Mouse (Mus musculus) embryonic facial prominence, embryonic 14.5 days (tissue): ENCODE results near the gene Aspdh. TPM values are rescaled to one million over a fixed set of nuclear protein-coding genes. Genes with fewer than 3 reads are reported as not detected.
A peak's percentile ranks its signal among the peaks of the same experiment; 100 is the strongest.

ENCODE experiments used
- ATAC-seq: fragments of 200-750 bp; cut with Nextera tagmentation; 2 replicates; pipeline ENCODE4 v1.8.0; 2017; ENCODE audit warnings: low read depth, moderate number of reproducible peaks, moderate TSS enrichment
- DNase-seq: peaks from one replicate; pipeline ENCODE4 v3.0.0-alpha.2; 2015; ENCODE audit warnings: low spot score
- H3K27ac ChIP-seq: fragments of 300-500 bp; sonication (generic); replicated peaks from 2 replicates; pipeline ENCODE4 v1.5.1; 2014; ENCODE audit warnings: low read depth, mild to moderate bottlenecking, low read length, moderate library complexity
- H3K27me3 ChIP-seq: fragments of 300-500 bp; sonication (generic); replicated peaks from 2 replicates; pipeline ENCODE4 v1.6.1; 2014; ENCODE audit warnings: low read length; ENCODE audit not compliant: control insufficient read depth, insufficient read depth
- H3K36me3 ChIP-seq: fragments of 300-500 bp; sonication (generic); 2 replicates; pipeline ENCODE4 v1.6.1; 2014; ENCODE audit warnings: low read length, mixed read lengths; ENCODE audit not compliant: control insufficient read depth, insufficient read depth
- H3K4me1 ChIP-seq: fragments of 300-500 bp; sonication (generic); 2 replicates; pipeline ENCODE4 v1.6.1; 2014; ENCODE audit warnings: antibody characterized with exemption, low read length; ENCODE audit not compliant: control insufficient read depth, insufficient read depth
- H3K4me2 ChIP-seq: fragments of 300-500 bp; sonication (generic); 2 replicates; pipeline ENCODE4 v1.6.1; 2014; ENCODE audit warnings: low read depth, mild to moderate bottlenecking, low read length, moderate library complexity, mixed read lengths
- H3K4me3 ChIP-seq: fragments of 300-500 bp; sonication (generic); 2 replicates; pipeline ENCODE4 v1.5.1; 2014; ENCODE audit warnings: low read depth, mild to moderate bottlenecking, low read length
- H3K9ac ChIP-seq: fragments of 300-500 bp; sonication (generic); 2 replicates; pipeline ENCODE4 v1.6.1; 2014; ENCODE audit warnings: low read depth, mild to moderate bottlenecking, low read length, moderate library complexity, mixed read lengths
- H3K9me3 ChIP-seq: fragments of 300-500 bp; sonication (generic); 2 replicates; pipeline ENCODE4 v1.6.1; 2016; ENCODE audit warnings: low read length; ENCODE audit not compliant: control insufficient read depth
- WGBS: fragments of 180-500 bp; shearing (Covaris S2); extraction: QIAGEN DNeasy Blood & Tissue Kit; methylation state at CpG from one replicate; pipeline ENCODE4 v1.1.7; 2014; 5-methylcytosine and 5-hydroxymethylcytosine counted together
- microRNA-seq: library from miRNA; unstranded; fragments of <30 nt; microRNA quantifications from one replicate; pipeline ENCODE4, GENCODE M21; 2016; ENCODE audit warnings: borderline number of aligned reads
- polyA plus RNA-seq: library from polyadenylated mRNA; unstranded; fragments of >200 nt; fragmentation: Nextera tagmentation; extraction: Ambion mirVana; gene quantifications from 2 replicates; pipeline ENCODE4 v1.2.1, GENCODE M21; 2014

The Aspdh gene
- polyA plus RNA-seq, 1 experiment from 2014 or later: 0.47 TPM

DNA sequence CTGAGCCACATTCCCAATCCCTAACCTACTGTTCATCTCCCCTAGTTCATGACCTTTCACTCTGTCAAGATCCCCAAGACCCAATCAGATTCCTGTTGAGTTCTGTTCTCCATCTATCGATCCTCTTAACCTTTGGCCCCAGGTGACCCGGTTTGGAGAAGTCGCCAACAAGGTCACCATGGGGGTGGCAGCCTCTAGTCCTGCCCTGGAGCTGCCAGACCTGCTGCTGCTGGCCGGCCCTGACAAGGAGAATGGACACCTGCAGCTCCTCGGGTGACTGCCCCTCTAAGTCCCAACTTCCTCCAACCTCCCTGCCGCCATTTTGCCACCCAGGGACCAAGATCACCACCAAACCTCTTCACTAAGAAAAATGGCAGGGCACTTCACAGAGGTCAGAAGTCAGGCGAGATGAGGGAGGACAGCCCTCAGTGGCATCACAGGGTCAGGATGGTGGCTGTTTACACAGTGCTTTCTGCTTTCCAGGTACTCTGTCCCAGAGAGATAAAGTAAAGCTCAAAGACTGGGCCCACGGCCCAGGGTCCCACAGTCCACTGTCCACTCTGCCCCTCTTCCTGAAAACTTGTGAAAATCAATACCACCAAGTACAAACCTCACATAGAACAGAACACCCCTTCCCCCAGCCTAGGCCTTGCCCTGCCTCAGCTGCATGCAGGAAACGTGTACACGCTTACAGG is 32.3 kb downstream of the Aspdh start:
- H3K36me3 ChIP-seq: peaks cover 20% of the 10 kb centered on the region
- ATAC-seq (no peak), DNase-seq (no peak)
- H3K4me2 ChIP-seq: peak overlapping the region; percentile 84
- 90% methylated on average over 10 of the region's 10 CpGs for WGBS
- H3K27me3 ChIP-seq: no peaks in the 10 kb centered on the region
- no peak overlapping the region for H3K9ac ChIP-seq
- H3K4me1 ChIP-seq: peaks cover 7% of the 10 kb centered on the region
- no peak overlapping the region for H3K27ac ChIP-seq
- H3K4me3 ChIP-seq: peak overlapping the region; percentile 76
- no peaks in the 10 kb centered on the region for H3K9me3 ChIP-seq

DNA sequence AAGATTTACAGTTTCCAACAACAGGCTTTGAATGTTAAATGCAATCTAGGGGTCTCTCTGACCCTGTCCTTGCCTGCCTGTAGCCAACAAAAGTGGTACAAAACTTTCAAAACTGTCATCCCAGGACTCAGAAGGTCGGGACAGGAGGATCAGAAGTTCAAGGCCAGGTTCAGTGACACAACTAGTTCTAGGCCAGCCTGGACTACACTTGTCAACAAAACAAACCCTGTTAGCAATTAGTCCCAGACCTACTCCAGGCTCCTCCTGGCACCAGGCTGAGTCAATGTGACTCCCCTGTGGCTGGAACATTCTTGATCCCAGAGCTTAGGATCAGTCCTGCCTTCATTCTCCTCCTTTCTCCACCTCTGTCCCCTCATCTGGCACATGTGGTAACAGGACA is 33.7 kb downstream of the Aspdh start:
- no peak overlapping the region for H3K4me2 ChIP-seq
- H3K4me3 ChIP-seq: no peak overlapping the region
- peaks cover 7% of the 10 kb centered on the region for H3K4me1 ChIP-seq
- H3K9ac ChIP-seq: no peak overlapping the region
- no peaks in the 10 kb centered on the region for H3K27me3 ChIP-seq
- H3K27ac ChIP-seq: no peak overlapping the region
- no peak for ATAC-seq
- no peak for DNase-seq
- WGBS: 75% methylated on average over 1 of the region's 1 CpGs
- no peaks in the 10 kb centered on the region for H3K9me3 ChIP-seq
- H3K36me3 ChIP-seq: peaks cover 7% of the 10 kb centered on the region

DNA sequence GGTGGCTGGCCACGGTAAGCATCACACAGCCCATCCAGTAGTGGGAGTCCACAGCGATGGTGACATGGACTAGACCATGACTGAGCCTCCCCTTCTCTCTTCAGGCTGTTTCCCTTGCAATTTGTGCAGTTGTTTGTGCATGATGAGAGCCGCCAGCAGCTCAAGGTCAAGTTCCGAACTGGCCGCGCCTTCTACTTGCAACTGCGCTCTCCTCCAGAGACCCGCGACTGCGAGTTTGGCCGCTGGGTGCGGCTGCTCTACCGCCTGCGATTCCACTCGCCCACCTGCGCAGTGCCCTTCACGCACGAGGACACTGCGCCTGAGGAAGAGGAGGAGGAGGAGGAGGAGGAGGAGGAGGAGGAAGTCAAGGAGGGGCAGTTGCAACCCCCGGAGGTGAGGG is 34.9 kb downstream of the Aspdh start:
- Histone ChIP-seq H3K4me1 (peaks cover 7% of the 10 kb centered on the region), H3K4me2 (no peak overlapping the region), H3K27me3 (no peaks in the 10 kb centered on the region), H3K27ac (no peak overlapping the region), H3K9me3 (0 out of 2 replicates have a peak, but pooled peaks cover 3% of the 10 kb centered on the region), H3K4me3 (no peak overlapping the region), H3K36me3 (no peaks in the 10 kb centered on the region), H3K9ac (no peak overlapping the region)
- ATAC-seq: no peak
- no peak for DNase-seq
- 59% methylated on average over 15 of the region's 20 CpGs for WGBS

DNA sequence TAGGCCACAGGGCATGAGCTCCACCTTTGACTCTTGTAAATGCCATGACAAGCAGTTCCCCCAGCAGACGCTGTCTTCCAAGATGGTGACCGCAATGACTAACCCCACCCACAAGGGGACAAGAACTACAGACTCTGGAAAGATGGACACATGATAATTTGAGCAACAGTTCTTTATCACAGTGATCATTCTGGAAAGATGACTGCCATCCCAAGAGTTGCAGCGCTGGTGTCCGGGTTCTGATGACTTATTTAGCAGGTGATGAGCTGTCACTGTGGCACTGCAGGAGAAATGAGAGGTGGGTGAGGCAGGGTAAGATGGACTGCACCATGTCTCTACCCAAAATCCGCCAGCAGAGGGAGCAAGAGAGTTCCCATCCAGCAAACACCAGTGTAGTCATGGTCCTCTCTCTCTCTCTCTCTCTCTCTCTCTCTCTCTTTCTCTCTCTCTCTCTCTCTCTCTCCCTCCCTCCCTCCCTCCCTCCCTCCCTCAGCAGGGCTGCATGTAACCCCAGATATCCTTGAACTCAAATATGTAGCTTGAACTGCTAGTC is 36.4 kb downstream of the Aspdh start:
- Histone ChIP-seq H3K36me3 (no peaks in the 10 kb centered on the region), H3K9ac (no peak overlapping the region), H3K27me3 (no peaks in the 10 kb centered on the region), H3K27ac (no peak overlapping the region), H3K9me3 (0 out of 2 replicates have a peak, but pooled peaks cover 3% of the 10 kb centered on the region), H3K4me2 (no peak overlapping the region), H3K4me1 (no peaks in the 10 kb centered on the region), H3K4me3 (no peak overlapping the region)
- 41% methylated on average over 5 of the region's 5 CpGs for WGBS
- DNase-seq: peak; percentile 43
- ATAC-seq: 0 out of 2 replicates have a peak, but pooled peaks have one; percentile 62

DNA sequence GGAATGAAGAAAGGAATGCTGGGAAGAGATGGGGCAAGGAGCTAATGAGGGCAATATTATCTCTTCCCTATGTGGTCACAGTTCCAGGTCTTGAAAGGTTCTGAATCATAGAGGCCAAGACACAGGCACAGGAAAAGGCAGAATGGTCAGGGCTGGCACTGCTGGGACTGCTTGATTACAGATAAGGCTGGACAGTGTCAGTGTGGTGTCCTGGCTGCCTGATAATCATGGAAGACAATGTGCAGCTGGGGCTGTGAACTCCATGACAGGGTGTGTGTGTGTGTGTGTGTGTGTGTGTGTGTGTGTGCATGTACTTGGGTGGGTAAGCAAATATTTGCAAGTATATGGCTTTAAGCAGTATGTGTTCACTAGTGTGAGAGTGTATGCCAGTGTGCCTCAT is 42.3 kb downstream of the Aspdh start:
- peaks cover 8% of the 10 kb centered on the region for H3K27me3 ChIP-seq
- no peaks in the 10 kb centered on the region for H3K4me1 ChIP-seq
- H3K27ac ChIP-seq: no peak overlapping the region
- H3K9ac ChIP-seq: no peak overlapping the region
- ATAC-seq: no peak
- no peak for DNase-seq
- H3K36me3 ChIP-seq: no peaks in the 10 kb centered on the region
- 0 out of 2 replicates have a peak, but pooled peaks cover 3% of the 10 kb centered on the region for H3K9me3 ChIP-seq
- no peak overlapping the region for H3K4me2 ChIP-seq
- no peak overlapping the region for H3K4me3 ChIP-seq

Small RNA genes within 50 kb of the gene (microRNA-seq; reads per million reads assigned to microRNA genes)
- 0.50 reads per million for gene Mir7052

Other genes with a start within 250 kb of the Aspdh start
- not detected in 2 replicates for gene Klk1b5, start 249.4 kb upstream of the Aspdh start, polyA plus RNA-seq
- not detected in 2 replicates for gene Klk1, start 240.0 kb upstream of the Aspdh start, polyA plus RNA-seq
- not detected in 2 replicates for gene Gm36864, start 229.2 kb upstream of the Aspdh start, polyA plus RNA-seq
- gene 1700028J19Rik, start 218.7 kb upstream of the Aspdh start, polyA plus RNA-seq: 0.83 and 1.1 TPM in 2 replicates
- gene 2410002F23Rik, start 218.7 kb upstream of the Aspdh start, polyA plus RNA-seq: 117 and 144 TPM in 2 replicates
- 0.92 and 0.96 TPM in 2 replicates for gene Acp4, start 208.0 kb upstream of the Aspdh start, polyA plus RNA-seq
- not detected in 2 replicates for gene Gm15517, start 203.9 kb upstream of the Aspdh start, polyA plus RNA-seq
- 27.3 and 34.6 TPM in 2 replicates for gene Clec11a, start 158.5 kb upstream of the Aspdh start, polyA plus RNA-seq
- gene Shank1, start 155.1 kb upstream of the Aspdh start, polyA plus RNA-seq: 3.6 and 3.7 TPM in 2 replicates
- 2.4 and 2.6 TPM in 2 replicates for gene Syt3, start 81.3 kb upstream of the Aspdh start, polyA plus RNA-seq
- 0.33 and 0.80 TPM in 2 replicates for gene 1700008O03Rik, start 79.6 kb upstream of the Aspdh start, polyA plus RNA-seq
- gene Lrrc4b, start 36.4 kb upstream of the Aspdh start, polyA plus RNA-seq: 1.8 and 2.1 TPM in 2 replicates
- 91.2 and 92.8 TPM in 2 replicates for gene Josd2, start 2.6 kb downstream of the Aspdh start, polyA plus RNA-seq
- 140 and 145 TPM in 2 replicates for gene Emc10, start 31.1 kb downstream of the Aspdh start, polyA plus RNA-seq
- gene Fam71e1, start 31.2 kb downstream of the Aspdh start, polyA plus RNA-seq: 5.4 and 10.7 TPM in 2 replicates
- 0.38 and 0.57 TPM in 2 replicates for gene Mybpc2, start 59.3 kb downstream of the Aspdh start, polyA plus RNA-seq
- 0.26 and 0.35 TPM in 2 replicates for gene Spib, start 66.7 kb downstream of the Aspdh start, polyA plus RNA-seq
- 57.9 and 64.1 TPM in 2 replicates for gene Pold1, start 83.5 kb downstream of the Aspdh start, polyA plus RNA-seq
- 60.8 and 64.5 TPM in 2 replicates for gene Nr1h2, start 88.6 kb downstream of the Aspdh start, polyA plus RNA-seq
- 1.7 and 2.8 TPM in 2 replicates for gene Napsa, start 107.0 kb downstream of the Aspdh start, polyA plus RNA-seq
- 0.49 and 0.67 TPM in 2 replicates for gene Kcnc3, start 125.3 kb downstream of the Aspdh start, polyA plus RNA-seq
- 13.6 and 13.8 TPM in 2 replicates for gene Myh14, start 205.5 kb downstream of the Aspdh start, polyA plus RNA-seq
- gene Izumo2, start 243.4 kb downstream of the Aspdh start, polyA plus RNA-seq: not detected in 2 replicates